Mouse (Mus musculus): ENCODE data around the gene Gramd1b.
"Not testable (repeated sequence)": the region's sequence is repeated elsewhere in the genome, so short reads cannot be mapped to it uniquely, and the experiment has no call there.

Gramd1b gene

DNA sequence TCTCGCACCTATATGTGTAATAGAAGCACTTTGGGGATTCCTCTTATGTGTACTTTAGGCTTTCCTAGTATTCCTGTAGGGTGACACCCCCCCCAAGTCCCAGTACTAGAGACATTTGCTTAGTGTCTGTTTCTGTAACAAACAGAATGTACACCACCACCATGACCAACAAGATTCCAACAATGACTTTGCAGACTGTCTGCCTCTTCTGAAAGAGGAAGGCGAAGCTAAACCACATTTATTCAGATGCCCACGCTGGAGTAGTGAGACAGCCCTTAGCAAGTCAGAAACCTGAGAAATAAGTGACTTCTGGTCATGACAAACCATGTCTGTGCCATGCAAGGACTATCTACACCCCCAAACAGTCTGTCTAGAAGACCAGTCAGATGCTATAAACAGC is 11.9 kb downstream of the Gramd1b start:
- no peak for ATAC-seq (ENCODE audit: low TSS enrichment)

DNA sequence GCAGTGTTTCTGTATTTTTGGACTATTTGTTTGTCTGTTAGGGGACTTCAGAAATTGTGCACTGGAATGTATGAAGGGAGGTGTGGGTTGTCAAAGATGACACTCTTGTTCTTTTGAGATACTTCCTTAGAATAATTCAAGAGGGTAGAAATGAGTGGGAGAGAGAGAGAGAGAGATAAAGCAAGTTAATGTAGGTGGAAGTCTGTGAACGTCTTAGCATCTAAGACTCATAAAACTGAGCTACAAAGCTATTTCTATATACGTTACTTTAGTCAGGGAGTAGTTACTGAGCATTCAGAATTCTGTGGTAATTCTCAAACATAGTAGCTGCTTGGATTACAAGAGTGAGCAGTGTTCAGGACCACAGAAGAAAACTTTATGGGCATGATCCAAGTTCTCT is 19.2 kb downstream of the Gramd1b start:
- peak; percentile 94 for ATAC-seq (ENCODE audit: low TSS enrichment)

DNA sequence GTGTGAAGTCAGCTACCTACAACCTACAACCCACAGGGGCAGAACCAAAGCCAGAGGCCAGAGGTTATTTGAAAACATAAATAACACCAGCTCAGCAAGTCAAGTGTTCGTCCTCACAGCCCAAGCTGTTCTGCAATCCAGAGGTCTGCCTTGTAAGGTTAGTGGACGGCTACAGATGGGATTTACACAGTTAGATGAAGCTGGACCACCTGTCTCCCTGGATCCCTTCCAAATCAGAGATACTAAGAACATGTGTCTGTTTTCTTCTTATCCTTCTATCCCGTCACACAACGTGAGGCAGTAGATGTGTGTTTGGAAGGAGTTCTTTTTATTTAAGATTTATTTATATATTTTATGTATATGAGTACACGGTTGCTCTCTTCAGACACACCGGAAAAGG is 21.7 kb downstream of the Gramd1b start:
- ATAC-seq (ENCODE audit: low TSS enrichment): no peak

DNA sequence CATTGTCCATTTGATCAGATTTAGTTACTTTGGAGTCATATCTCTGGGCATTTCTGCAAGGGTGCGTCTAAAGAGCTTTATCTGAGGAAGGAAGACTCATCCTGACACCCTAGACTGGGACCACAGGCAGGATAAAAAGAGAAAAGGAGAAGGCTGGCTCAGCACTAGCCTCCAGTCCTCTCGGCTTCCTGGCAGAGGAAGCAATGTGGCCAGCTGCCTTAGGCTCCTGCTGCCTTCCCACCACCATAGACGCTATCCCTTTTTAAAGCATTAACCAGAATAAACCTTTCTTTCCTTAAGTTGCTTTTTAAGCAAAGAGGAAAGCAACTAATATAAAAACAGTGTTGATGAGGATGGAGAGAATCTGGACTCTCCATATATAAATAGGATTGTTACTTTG is 24.6 kb downstream of the Gramd1b start:
- peak; percentile 83 for ATAC-seq (ENCODE audit: low TSS enrichment)

DNA sequence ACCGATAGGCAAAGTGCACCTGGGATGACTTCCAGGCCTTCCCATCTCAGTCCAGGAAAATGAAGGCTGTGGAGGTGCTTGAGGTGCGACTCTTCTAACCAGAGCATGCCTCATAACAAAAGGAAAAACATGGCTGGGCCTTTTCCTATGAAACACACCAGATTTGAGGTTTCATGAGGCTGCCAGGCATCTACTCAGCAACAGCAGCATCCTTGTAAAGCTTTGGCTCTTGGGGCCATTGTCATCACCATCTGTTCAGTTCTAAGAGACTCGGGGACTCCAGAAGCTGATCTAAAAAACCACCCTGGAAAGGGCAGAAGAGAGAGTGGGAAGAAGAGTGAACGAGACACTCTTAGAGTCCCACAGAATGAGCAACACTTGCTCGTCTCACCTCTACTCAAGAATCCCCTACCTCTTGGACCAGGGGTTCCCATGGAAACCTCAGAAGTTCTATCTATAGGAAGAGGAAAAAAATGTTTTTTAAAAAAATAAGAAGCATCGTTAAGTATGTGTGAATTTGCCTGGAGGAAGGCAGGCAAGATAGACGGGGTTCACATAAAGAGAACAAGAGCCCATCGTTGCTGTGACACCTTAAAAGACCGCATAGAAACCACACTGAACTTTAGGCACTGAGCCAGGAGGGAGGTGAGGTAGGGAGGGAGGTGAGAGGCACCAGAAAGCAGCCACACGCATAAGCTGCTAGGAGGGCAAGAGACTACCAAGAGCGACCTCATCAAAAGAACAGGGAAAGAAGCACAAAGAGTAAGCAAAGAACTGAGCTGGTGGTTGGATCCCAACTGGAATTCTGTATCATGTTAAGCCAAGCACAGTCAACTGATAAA is 25.5 kb downstream of the Gramd1b start:
- peak; percentile 81 for ATAC-seq (ENCODE audit: low TSS enrichment)

DNA sequence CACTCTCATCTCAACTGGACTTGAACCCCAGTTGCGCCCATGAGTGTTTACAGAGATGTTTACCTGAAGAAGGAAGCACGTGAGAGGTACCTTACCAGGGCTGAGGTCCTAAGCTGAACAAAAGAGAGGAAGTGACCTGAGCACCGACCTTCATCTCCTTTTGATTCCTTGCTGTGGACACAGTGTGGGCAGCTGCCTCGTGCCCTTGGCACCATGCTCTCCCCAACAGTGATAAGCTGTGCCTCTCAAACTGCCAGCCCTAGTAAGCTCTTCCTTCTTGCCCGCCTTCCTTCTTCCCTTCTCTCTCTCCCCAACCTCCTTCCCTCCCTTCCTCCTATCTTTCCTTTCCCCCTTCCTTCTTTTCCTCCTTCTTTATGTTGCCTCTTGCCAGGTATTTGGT is 26.3 kb downstream of the Gramd1b start:
- ATAC-seq (ENCODE audit: low TSS enrichment): no peak

DNA sequence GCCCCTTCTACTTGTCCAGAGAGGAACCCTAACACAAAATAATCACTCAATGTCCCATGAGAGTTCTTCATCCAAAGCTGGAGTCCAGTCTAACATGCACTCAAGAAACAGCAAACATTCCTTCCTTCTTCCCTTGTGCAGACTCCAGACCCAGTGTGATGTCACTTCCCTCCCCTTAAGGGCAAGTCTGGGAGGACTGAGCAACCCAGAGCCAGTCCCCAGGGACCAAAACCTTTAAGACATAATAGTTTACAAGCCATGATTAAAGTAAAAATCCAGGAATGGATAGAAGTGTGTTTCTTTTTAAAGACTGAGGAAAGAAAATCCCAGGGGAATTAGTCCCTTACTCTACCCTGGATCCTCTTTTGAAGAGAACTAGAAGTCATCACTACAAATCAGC is 30.5 kb downstream of the Gramd1b start:
- no peak for ATAC-seq (ENCODE audit: low TSS enrichment)

DNA sequence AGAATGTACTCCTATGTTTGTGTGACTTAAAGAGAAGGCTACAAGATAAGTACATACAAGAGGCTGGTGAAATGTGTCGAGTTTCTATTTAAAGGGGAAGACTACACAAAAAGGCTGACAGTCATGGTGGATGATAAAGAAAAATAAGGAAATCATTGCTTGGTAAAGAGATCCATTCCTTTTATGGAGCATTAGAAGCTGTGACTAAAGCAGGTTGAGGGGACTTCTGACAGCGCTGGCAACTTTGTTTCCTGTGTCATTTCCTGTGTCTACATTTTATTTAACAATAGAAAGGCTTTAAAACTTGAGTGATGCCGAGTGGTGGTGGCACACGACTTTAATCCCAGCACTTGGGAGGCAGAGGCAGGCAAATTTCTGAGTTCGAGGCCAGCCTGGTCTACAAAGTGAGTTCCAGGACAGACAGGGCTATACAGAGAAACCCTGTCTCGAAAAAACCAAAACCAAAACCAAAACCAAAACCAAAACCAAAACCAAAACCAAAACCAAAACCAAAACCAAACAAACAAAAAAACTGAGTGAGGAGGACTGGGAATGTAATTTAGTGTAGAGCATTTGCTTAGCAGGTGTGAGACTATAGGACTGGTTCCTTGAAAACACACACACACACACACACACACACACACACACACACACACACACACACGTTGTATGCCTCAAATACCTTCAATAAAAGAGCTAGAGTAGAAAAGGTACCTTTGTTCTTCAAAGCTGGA is 48.7 kb downstream of the Gramd1b start:
- ATAC-seq (ENCODE audit: low TSS enrichment): not testable (repeated sequence)

DNA sequence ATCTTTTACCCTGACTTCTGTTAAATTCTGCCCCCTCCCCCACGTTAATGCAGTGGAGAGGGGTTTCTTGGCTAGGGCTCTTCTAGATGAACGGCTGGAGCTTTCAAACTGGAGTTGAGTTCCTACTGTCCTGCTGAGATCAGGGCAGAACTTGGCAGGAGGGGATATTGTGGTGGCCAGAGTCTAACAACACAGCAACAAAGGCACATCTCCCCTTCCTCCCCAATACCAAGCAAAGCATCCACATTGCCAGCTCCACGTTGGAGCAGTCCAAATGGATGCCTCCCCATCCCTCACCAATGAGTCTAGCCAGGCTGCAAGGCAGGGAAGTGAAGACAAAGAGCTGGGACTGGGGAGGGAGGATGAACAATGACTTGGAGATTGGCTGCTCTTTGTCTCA is 49.9 kb downstream of the Gramd1b start:
- no peak for ATAC-seq (ENCODE audit: low TSS enrichment)

DNA sequence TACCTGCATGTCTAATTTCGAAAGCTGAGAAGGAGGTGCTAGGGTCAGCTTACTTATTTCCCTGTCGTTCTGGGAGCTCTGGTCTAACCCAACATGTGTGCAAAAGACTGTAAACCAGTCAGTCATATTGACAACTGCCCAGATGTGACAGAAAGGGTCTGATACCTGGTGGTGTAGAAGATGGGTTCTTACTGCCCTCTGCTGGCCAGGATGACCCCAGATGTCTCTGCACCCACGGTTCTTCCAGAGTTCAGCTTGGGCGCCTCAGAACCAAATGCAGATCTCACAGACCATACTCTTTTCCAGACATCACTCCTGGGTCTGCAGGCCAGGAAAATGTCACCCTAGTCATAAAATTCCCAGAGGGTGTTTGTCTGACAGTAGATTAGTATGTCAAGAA is 51.9 kb downstream of the Gramd1b start:
- no peak for ATAC-seq (ENCODE audit: low TSS enrichment)

DNA sequence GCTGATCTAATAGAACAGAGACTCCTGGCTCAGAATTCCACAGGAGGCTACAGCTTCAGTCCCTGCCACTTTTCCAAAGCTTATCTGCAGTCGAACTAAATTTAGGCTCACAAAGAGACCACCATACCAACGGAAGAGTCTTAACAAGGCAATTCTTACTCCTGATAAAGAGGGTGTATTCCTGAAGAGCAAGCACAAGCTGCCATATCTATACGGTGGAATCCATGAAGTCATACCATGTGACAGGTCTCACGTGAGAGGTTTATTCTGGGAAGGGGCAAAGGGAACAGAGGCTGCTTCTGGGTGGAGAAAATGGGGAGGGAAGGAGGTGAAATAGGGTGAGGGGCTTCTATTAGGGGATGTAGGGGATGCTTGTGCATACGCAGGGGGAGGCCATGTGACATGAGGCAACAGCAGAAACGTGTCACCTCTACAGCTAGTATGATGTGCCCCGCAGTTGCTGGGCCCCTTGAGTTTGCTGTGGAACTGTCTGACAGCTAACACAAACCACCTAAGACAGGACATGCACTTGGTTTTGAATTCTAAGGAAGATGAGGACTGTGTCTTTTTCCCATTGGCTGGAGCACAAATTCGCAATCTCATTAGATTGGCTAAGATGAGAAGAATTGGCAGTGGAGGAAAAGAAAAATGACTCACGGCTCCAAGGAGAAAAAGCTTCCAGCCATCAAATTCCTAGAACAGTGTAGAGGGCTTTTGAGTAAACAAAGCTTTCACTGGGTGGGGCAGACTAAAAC is 52.9 kb downstream of the Gramd1b start:
- no peak for ATAC-seq (ENCODE audit: low TSS enrichment)

DNA sequence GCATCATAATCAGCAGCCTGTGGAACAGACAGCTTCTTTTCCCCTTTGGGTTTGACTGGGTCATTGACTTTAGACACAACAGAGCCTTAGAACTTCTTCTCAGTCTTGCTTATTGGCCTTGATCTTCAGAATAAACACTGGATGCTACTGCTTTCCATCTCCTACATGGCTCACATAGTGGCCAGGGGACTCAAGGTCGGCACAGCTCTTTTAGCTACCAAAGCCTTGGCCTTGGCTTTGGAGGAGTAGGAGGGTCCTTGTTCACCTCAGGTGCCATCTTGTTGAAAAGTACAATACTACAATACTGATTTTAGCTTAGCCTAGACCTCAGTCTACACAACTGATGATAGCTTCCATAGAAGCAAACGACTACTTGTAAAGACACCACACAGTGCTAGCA is 53.6 kb downstream of the Gramd1b start:
- ATAC-seq (ENCODE audit: low TSS enrichment): no peak

DNA sequence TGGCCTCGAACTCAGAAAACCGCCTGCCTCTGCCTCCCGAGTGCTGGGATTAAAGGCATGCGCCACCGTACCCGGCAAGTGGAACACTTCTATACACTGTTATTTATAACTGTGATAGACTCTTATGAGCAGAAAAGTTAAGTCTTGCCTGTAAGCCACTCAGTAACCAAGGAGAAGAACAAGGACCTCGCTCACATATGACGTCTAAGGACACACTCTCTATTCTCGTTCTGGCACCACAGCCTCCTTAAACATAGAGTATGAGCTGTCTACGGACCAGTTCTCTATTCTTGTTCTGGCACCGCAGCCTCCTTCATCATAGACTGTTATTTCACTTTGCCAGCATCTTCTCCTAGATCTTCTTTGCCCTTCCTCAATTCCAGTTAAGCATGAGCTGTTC is 55.1 kb downstream of the Gramd1b start:
- ATAC-seq (ENCODE audit: low TSS enrichment): no peak; the same call in 1 of the 2 replicates

DNA sequence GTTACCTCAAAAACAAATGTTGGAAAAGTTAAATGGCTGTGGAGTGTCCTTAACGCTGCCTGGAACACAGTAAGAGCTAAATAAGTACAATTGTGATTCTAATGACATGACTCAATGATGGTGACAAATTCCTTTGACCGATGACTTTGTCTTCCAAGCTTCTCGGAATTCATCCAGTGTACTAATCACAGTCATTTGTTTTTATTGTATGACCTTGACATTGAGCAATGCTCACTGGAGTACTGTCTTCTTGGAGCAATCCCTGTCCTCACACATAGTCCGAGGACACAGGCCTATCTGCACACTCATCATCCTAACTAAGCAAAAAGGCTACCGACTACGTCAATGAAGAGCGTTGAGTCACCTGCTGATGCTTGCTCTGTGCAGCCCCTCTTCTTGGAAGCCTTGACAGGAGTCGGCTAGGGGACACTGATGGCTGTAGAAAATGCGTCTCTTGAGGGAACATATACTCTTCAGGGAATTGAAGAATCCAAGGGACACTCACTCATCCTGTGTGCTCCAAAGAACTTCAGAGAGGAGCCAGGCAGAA is 58.1 kb downstream of the Gramd1b start:
- no peak for ATAC-seq (ENCODE audit: low TSS enrichment)

DNA sequence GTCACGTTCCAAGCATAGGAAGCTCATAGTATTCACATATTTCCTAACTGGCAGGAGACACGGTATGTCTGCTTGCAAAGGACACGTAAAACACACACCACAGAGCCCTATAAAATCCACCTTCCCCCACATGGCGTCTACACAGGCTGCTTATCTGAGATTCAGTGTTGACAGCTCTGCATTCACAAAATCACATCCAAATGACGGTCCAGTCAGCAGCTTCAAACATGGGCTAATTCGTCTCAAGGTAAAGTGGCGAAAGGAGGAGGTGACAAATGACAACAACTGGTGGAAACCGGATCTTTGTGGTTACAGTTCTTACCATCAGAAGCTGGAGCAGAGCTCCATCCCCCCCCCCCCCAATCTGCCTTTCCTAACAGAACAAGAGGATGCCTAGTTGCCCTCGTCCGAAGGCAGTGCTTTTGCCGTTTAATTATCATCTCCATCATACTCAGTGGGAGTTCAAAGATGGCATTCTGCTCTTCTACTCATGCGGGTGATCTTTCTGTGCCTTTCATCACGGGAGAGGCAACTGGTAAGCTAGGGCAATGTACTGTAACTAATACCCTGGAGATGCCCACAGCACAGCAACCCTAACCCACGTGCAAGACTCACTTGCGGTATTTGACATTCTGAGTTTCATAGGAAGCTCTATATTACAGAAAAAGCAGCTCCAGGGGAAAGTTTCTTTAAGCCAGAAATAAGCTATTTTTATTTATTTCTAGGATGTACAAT is 61.6 kb downstream of the Gramd1b start:
- ATAC-seq (ENCODE audit: low TSS enrichment): no peak

DNA sequence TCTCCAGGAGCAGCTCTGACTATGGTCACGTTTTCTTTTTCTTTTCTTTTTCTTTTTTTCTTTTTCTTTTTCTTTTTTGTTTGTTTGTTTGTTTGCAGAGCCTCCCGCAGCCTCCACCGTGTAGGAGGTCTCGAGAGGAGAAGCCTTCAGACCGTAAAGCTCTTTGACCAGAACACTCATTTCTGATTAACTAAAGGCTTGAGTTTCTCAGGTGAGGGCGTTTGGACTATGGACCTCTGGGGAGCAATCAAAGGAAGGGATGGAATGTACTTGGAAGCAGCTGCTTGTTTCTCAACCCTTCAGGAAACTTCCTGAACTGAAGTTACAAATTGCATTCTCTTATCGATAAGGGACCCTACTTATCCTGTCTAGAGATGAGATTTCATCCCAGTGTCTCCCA is 64.4 kb downstream of the Gramd1b start:
- ATAC-seq (ENCODE audit: low TSS enrichment): no peak

DNA sequence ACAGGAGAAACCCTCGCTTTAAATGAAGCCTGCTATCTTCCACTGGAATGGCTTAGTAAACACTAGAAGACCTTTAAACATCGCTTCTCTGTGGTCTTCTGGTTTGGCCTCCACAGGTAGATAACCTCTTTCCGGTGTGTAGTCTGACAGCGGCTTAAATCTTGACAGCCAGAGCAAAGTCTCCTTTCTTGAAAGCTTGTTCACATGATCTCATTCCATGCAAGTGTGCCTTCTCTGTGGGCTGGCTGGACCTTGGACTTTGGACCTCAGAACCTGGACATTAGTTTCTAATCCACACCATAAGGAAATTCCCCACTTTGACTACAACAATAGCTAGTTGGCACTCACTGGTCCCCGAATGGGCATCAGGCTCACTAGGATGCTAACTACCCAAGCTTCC is 65.6 kb downstream of the Gramd1b start:
- ATAC-seq (ENCODE audit: low TSS enrichment): no peak

DNA sequence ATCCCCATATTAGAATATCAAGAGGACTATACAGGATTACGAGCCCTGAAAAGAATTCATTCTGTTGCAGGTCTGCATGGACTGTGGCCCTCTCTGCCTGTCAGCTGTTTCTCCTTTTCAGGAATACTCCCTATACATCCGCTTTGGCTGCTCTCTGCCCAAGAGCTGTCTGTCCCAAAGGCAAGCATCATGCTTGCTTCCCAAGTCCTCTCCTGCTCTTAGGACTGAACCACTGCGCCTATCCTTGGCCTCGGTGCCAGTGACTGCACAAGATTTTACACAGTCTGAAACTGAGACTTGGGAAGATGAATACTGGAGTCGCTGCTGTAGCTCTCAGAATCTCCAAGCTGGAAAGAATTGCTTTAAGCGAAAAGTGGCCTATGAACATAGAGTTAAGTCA is 68.8 kb downstream of the Gramd1b start:
- no peak for ATAC-seq (ENCODE audit: low TSS enrichment)

DNA sequence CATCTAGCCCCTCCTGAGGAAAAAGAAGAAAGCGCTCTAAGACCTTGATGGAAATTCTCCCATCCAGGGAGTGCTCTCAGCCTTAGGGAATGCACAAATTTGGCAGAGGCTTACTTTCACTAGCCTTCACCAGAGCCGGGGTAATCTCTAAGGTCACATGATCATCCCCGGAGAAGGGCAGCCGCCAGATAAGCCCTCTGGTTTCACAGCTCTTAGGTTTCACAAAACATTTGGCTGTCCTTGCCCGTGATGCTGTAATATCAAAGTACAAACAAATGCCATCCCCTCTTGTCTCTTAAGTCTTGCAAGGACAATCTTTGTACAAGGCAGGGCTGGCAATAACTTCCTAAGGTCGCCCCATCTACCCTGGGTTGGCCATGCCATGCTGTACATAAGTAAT is 70.4 kb downstream of the Gramd1b start:
- ATAC-seq (ENCODE audit: low TSS enrichment): no peak

DNA sequence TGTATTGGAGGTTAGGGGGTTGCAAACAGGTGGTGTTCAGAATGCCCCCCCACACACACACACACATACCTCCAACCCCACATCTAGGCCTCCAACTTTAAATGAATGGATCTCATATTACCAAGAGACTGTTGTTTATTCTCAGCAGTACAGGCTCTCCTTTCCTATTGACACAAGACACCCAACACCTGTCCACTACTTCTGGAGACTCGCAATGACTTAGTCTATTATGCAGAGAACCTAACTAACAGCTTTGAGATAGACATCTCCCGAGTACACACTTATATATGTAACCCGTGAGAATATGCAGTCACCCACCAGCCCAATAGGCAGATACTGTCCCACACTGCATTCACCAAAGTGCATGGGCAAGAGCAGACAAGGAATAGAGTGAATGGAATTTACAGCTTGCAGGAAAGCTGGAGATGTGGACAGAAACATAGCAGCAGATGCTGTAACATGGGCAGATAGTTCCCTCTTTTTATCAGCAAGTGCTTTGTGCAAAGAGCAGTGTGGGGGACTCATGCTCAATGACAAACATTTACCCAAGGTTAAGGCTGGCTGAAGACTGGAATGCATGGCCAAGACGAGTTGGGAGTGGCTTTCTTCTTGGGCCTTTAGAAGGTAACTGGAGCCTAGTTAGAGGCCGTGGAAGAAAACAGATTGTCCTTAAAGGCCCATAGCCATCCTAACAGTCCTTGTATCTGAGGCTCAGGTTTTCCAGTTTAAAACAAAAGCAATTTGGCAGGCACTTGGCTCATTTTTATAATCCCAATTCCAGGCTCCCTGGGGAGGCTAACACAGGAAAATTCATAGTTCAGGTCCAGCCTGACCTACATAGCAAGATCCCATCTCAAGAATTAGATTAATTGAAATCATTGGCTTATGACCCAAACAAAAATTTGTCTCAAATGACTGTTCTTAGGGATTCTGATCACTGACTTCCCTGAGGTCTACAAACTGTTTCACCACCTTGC is 71.6 kb downstream of the Gramd1b start:
- no peak for ATAC-seq (ENCODE audit: low TSS enrichment)
